Comparison of ENCODE assay signal across 8 mouse cellular contexts in genomic region chr10:57743606-57744016, GRCm38 (mm10). TPM values are rescaled to one million over a fixed set of nuclear protein-coding genes. Genes with fewer than 3 reads are reported as not detected.
DNase-seq lines count a peak whose midpoint lies in the region; ATAC-seq and TF ChIP-seq lines count a peak whose summit lies in the region.

No protein-coding gene starts in this region.

- no peaks in the 10 kb centered on the region for H3K36me3 ChIP-seq in heart, adult 2 months (ENCODE audit: control insufficient read depth, insufficient read depth, low read length)
- no peaks in the 10 kb centered on the region for H3K36me3 ChIP-seq in intestine, embryonic 15.5 days

- ATAC-seq in frontal cortex, adult (ENCODE audit: low TSS enrichment): peak; percentile 93
- peak; percentile 78 for ATAC-seq in intestine, embryonic 15.5 days
- peak; percentile 89 for ATAC-seq in megakaryocyte-erythroid progenitor cell, adult 5-6 weeks (replicated peaks; ENCODE audit: low FRiP score, low TSS enrichment, poor library complexity, severe bottlenecking)

- H3K4me2 ChIP-seq in intestine, embryonic 15.5 days (replicated peaks): peak overlapping the region; percentile 55

- no peaks in the 10 kb centered on the region for H3K79me2 ChIP-seq in heart, adult 2 months (replicated peaks; ENCODE audit: control insufficient read depth, insufficient read depth, low read length)

- peak overlapping the region; percentile 73; the same call in 1 of the 2 replicates for H3K9ac ChIP-seq in heart, adult 2 months (ENCODE audit: low read depth, low read length)
- H3K9ac ChIP-seq in intestine, embryonic 15.5 days: no peak overlapping the region

- peak; percentile 39 to 52 for DNase-seq in heart, adult 2 months
- DNase-seq in heart, postnatal 25 days (ENCODE audit: low spot score): no peak
- peak; percentile 70 for DNase-seq in c-Kit-positive CD71-positive TER-119-positive erythroid progenitor cells, embryonic 14.5 days (ENCODE audit: low spot score)
- peak; percentile 52 to 79 for DNase-seq in left cerebral cortex, postnatal 14 days (ENCODE audit: low spot score in 2 of 2)
- peak; percentile 44 for DNase-seq in spleen, adult 12 weeks (ENCODE audit: low spot score)

- TF ChIP-seq POLR2A in heart, adult 2 months (IDR thresholded peaks at IDR 0.05; ENCODE audit: insufficient read depth, low read depth, low read length): no peak

- no peak overlapping the region for H3K27ac ChIP-seq in heart, adult 2 months
- no peak overlapping the region for H3K27ac ChIP-seq in intestine, embryonic 15.5 days

- peak overlapping the region; percentile 46 for H3K4me3 ChIP-seq in heart, adult 2 months
- peak overlapping the region; percentile 30 for H3K4me3 ChIP-seq in intestine, embryonic 15.5 days (replicated peaks)

- TF ChIP-seq CTCF in heart, adult 2 months (IDR thresholded peaks at IDR 0.05): peak; percentile 75

- H3K4me1 ChIP-seq in heart, adult 2 months (ENCODE audit: control insufficient read depth, insufficient read depth, low read length): no peaks in the 10 kb centered on the region
- H3K4me1 ChIP-seq in intestine, embryonic 15.5 days (replicated peaks): no peaks in the 10 kb centered on the region

- intact Hi-C loops in heart, adult 2 months (cut with DNase I): loop anchor here (1.0 to 5.0 kb wide), 3 partner anchors 52 to 281 kb away; no protein-coding TSS in a partner anchor
- intact Hi-C loops in heart, postnatal 25 days (cut with DNase I): loop anchor here (1.0 to 5.0 kb wide), 3 partner anchors 53 to 281 kb away; no protein-coding TSS in a partner anchor
- intact Hi-C loops in left cerebral cortex, postnatal 14 days (cut with DNase I): loop anchor here (1.0 to 10.0 kb wide), 6 partner anchors 53 to 511 kb away; partner anchors contain the start of gene Gcc2

- no peak for TF ChIP-seq EP300 in heart, adult 2 months (IDR thresholded peaks at IDR 0.05; ENCODE audit: insufficient read depth, low read depth, low read length)

- WGBS in heart, adult 2 months: 2% methylated on average over 6 of the region's 6 CpGs
- WGBS in intestine, embryonic 15.5 days: 3% methylated on average over 6 of the region's 6 CpGs

- H3K27me3 ChIP-seq in heart, adult 2 months (ENCODE audit: control insufficient read depth, insufficient read depth, low read length): no peaks in the 10 kb centered on the region
- no peaks in the 10 kb centered on the region for H3K27me3 ChIP-seq in intestine, embryonic 15.5 days (replicated peaks)

- H3K9me3 ChIP-seq in intestine, embryonic 15.5 days: no peaks in the 10 kb centered on the region

RNA-seq across cellular contexts. Expression of gene Fabp7, which starts 41.1 kb away (rescaled TPM):
- total RNA-seq in heart, adult 2 months (2021): under 1 TPM; 0.59 to 0.73 TPM
- polyA plus RNA-seq in heart, adult 2 months (2012; rRNA removed): 0.74 and 1.4 TPM in 2 replicates
- total RNA-seq in heart, postnatal 25 days (2021): 1 to 10 TPM in 1 of 2 experiments, under 1 TPM in 1; 0.34 to 1.6 TPM
- 44.7 and 54.5 TPM in 2 replicates for polyA plus RNA-seq in intestine, embryonic 15.5 days (2015; fragmentation: Nextera tagmentation; extraction: Ambion mirVana)
- 100 to 1,000 TPM; 162 to 165 TPM for total RNA-seq in left cerebral cortex, postnatal 14 days (2021)
- total RNA-seq in megakaryocyte-erythroid progenitor cell, adult 5-6 weeks (2014; fragmentation: Nextera tagmentation): not detected in 2 replicates
- total RNA-seq in megakaryocyte-erythroid progenitor cell, adult 5-6 weeks (2017): not detected in 2 replicates

RNA-seq across cellular contexts. Expression of gene Smpdl3a, which starts 50.5 kb away (rescaled TPM):
- total RNA-seq in heart, adult 2 months (2021): 10 to 100 TPM; 56.5 to 67.1 TPM
- polyA plus RNA-seq in heart, adult 2 months (2012; rRNA removed): 76.9 and 104 TPM in 2 replicates
- 10 to 100 TPM; 52.4 to 54.1 TPM for total RNA-seq in heart, postnatal 25 days (2021)
- polyA plus RNA-seq in intestine, embryonic 15.5 days (2015; fragmentation: Nextera tagmentation; extraction: Ambion mirVana): 54.1 and 57.4 TPM in 2 replicates
- total RNA-seq in left cerebral cortex, postnatal 14 days (2021): 10 to 100 TPM; 22.6 to 24.8 TPM
- total RNA-seq in megakaryocyte-erythroid progenitor cell, adult 5-6 weeks (2014; fragmentation: Nextera tagmentation): 28.8 and 37.7 TPM in 2 replicates
- 23.2 and 26.1 TPM in 2 replicates for total RNA-seq in megakaryocyte-erythroid progenitor cell, adult 5-6 weeks (2017)

Comparison
In these comparisons a context has a peak if more than half of its experiments do, and no peak if none do; other contexts are left out.
1. RNA of gene Fabp7, which starts 41.1 kb away (total RNA-seq): 162 to 165 TPM in left cerebral cortex, postnatal 14 days; 0.34 to 1.6 TPM in heart, postnatal 25 days, 0.59 to 0.73 TPM in heart, adult 2 months and not detected in megakaryocyte-erythroid progenitor cell, adult 5-6 weeks; every median in the first group is over 10 times any median in the second.
2. Peak in every context shown above with its lines, with median percentiles within 50 percentile points of each other: ATAC-seq.